Mouse (Mus musculus): ENCODE results near the gene Caln1. TPM values are rescaled to one million over a fixed set of nuclear protein-coding genes. Genes with fewer than 3 reads are reported as not detected.

Gene Caln1
- total and polyA plus RNA-seq, 2 experiments, result 2.4 to 2.9 TPM

- H3K27me3 ChIP-seq (ENCODE audit: control insufficient read depth, insufficient read depth, low read length), result no peaks in the 10 kb centered on the region
- no peak overlapping the region for H3K4me3 ChIP-seq (ENCODE audit: insufficient read depth, low read depth, low read length)
- H3K36me3 ChIP-seq (ENCODE audit: control insufficient read depth, insufficient read depth, low read length), result peaks cover 4% of the 10 kb centered on the region; the same call in 1 of the 2 replicates
- H3K4me1 ChIP-seq (ENCODE audit: control insufficient read depth, insufficient read depth, low read length), result no peaks in the 10 kb centered on the region
- no peak overlapping the region for H3K9ac ChIP-seq (ENCODE audit: low read depth, low read length)
- WGBS, result 85% methylated on average over 2 of the region's 2 CpGs
- no peaks in the 10 kb centered on the region for H3K79me2 ChIP-seq (ENCODE audit: control insufficient read depth, insufficient read depth, low read length)
- TF ChIP-seq POLR2A (IDR thresholded peaks at IDR 0.05; ENCODE audit: extremely low read depth, insufficient read depth, low read length), result no peak
- no peak overlapping the region for H3K27ac ChIP-seq (replicated peaks; ENCODE audit: insufficient read depth, low read depth, low read length)
- DNase-seq (ENCODE audit: extremely low read depth, low read depth, low spot score), result no peak
Observed at GRCm38 (mm10) chr5:130329889-130330288, 39.4 kb upstream of the Caln1 start.

GRCm38 (mm10) chr5:130330801-130331200 is 38.5 kb upstream of the Caln1 start:
- Histone ChIP-seq H3K27ac (replicated peaks; ENCODE audit: insufficient read depth, low read depth, low read length) (no peak overlapping the region), H3K4me1 (ENCODE audit: control insufficient read depth, insufficient read depth, low read length) (no peaks in the 10 kb centered on the region), H3K9ac (ENCODE audit: low read depth, low read length) (no peak overlapping the region), H3K36me3 (ENCODE audit: control insufficient read depth, insufficient read depth, low read length) (peaks cover 10% of the 10 kb centered on the region; the same call in 1 of the 2 replicates), H3K79me2 (ENCODE audit: control insufficient read depth, insufficient read depth, low read length) (no peaks in the 10 kb centered on the region), H3K27me3 (ENCODE audit: control insufficient read depth, insufficient read depth, low read length) (no peaks in the 10 kb centered on the region), H3K4me3 (ENCODE audit: insufficient read depth, low read depth, low read length) (no peak overlapping the region)
- 92% methylated on average over 4 of the region's 4 CpGs for WGBS
- TF ChIP-seq POLR2A (IDR thresholded peaks at IDR 0.05; ENCODE audit: extremely low read depth, insufficient read depth, low read length) (no peak), CTCF (IDR thresholded peaks at IDR 0.05; ENCODE audit: low read depth, low read length) (no peak)
- DNase-seq (ENCODE audit: extremely low read depth, low read depth, low spot score), result no peak

- TF ChIP-seq CTCF (IDR thresholded peaks at IDR 0.05; ENCODE audit: low read depth, low read length), result no peak
- no peak for TF ChIP-seq POLR2A (IDR thresholded peaks at IDR 0.05; ENCODE audit: extremely low read depth, insufficient read depth, low read length)
- H3K4me3 ChIP-seq (ENCODE audit: insufficient read depth, low read depth, low read length), result no peak overlapping the region
- H3K27ac ChIP-seq (replicated peaks; ENCODE audit: insufficient read depth, low read depth, low read length), result no peak overlapping the region
- WGBS, result 83% methylated on average over 4 of the region's 4 CpGs
- no peak for DNase-seq (ENCODE audit: extremely low read depth, low read depth, low spot score)
- H3K79me2 ChIP-seq (ENCODE audit: control insufficient read depth, insufficient read depth, low read length), result no peaks in the 10 kb centered on the region
- no peaks in the 10 kb centered on the region for H3K27me3 ChIP-seq (ENCODE audit: control insufficient read depth, insufficient read depth, low read length)
- no peak overlapping the region for H3K9ac ChIP-seq (ENCODE audit: low read depth, low read length)
- H3K36me3 ChIP-seq (ENCODE audit: control insufficient read depth, insufficient read depth, low read length), result peaks cover 10% of the 10 kb centered on the region; the same call in 1 of the 2 replicates
- no peaks in the 10 kb centered on the region for H3K4me1 ChIP-seq (ENCODE audit: control insufficient read depth, insufficient read depth, low read length)
Observed at GRCm38 (mm10) chr5:130331206-130331605, 38.0 kb upstream of the Caln1 start.

GRCm38 (mm10) chr5:130333566-130333965 is 35.7 kb upstream of the Caln1 start:
- no peaks in the 10 kb centered on the region for H3K4me1 ChIP-seq (ENCODE audit: control insufficient read depth, insufficient read depth, low read length)
- H3K27me3 ChIP-seq (ENCODE audit: control insufficient read depth, insufficient read depth, low read length), result no peaks in the 10 kb centered on the region
- H3K4me3 ChIP-seq (ENCODE audit: insufficient read depth, low read depth, low read length), result no peak overlapping the region
- TF ChIP-seq CTCF (IDR thresholded peaks at IDR 0.05; ENCODE audit: low read depth, low read length) (no peak), POLR2A (IDR thresholded peaks at IDR 0.05; ENCODE audit: extremely low read depth, insufficient read depth, low read length) (no peak)
- H3K9ac ChIP-seq (ENCODE audit: low read depth, low read length), result no peak overlapping the region
- WGBS, result 90% methylated on average over 7 of the region's 7 CpGs
- DNase-seq (ENCODE audit: extremely low read depth, low read depth, low spot score), result no peak
- H3K36me3 ChIP-seq (ENCODE audit: control insufficient read depth, insufficient read depth, low read length), result peaks cover 16% of the 10 kb centered on the region; the same call in 1 of the 2 replicates
- H3K27ac ChIP-seq (replicated peaks; ENCODE audit: insufficient read depth, low read depth, low read length), result no peak overlapping the region
- no peaks in the 10 kb centered on the region for H3K79me2 ChIP-seq (ENCODE audit: control insufficient read depth, insufficient read depth, low read length)

GRCm38 (mm10) chr5:130333971-130334370 is 35.3 kb upstream of the Caln1 start:
- no peak overlapping the region for H3K27ac ChIP-seq (replicated peaks; ENCODE audit: insufficient read depth, low read depth, low read length)
- TF ChIP-seq POLR2A (IDR thresholded peaks at IDR 0.05; ENCODE audit: extremely low read depth, insufficient read depth, low read length), result no peak
- no peak for TF ChIP-seq CTCF (IDR thresholded peaks at IDR 0.05; ENCODE audit: low read depth, low read length)
- no peaks in the 10 kb centered on the region for H3K27me3 ChIP-seq (ENCODE audit: control insufficient read depth, insufficient read depth, low read length)
- H3K4me3 ChIP-seq (ENCODE audit: insufficient read depth, low read depth, low read length), result no peak overlapping the region
- peaks cover 16% of the 10 kb centered on the region; the same call in 1 of the 2 replicates for H3K36me3 ChIP-seq (ENCODE audit: control insufficient read depth, insufficient read depth, low read length)
- no peaks in the 10 kb centered on the region for H3K4me1 ChIP-seq (ENCODE audit: control insufficient read depth, insufficient read depth, low read length)
- H3K79me2 ChIP-seq (ENCODE audit: control insufficient read depth, insufficient read depth, low read length), result no peaks in the 10 kb centered on the region
- WGBS, result 97% methylated on average over 11 of the region's 11 CpGs
- no peak for DNase-seq (ENCODE audit: extremely low read depth, low read depth, low spot score)
- H3K9ac ChIP-seq (ENCODE audit: low read depth, low read length), result no peak overlapping the region

- Histone ChIP-seq H3K27me3 (ENCODE audit: control insufficient read depth, insufficient read depth, low read length) (no peaks in the 10 kb centered on the region), H3K4me3 (ENCODE audit: insufficient read depth, low read depth, low read length) (no peak overlapping the region), H3K36me3 (ENCODE audit: control insufficient read depth, insufficient read depth, low read length) (peaks cover 16% of the 10 kb centered on the region; the same call in 1 of the 2 replicates), H3K4me1 (ENCODE audit: control insufficient read depth, insufficient read depth, low read length) (no peaks in the 10 kb centered on the region), H3K27ac (replicated peaks; ENCODE audit: insufficient read depth, low read depth, low read length) (no peak overlapping the region), H3K79me2 (ENCODE audit: control insufficient read depth, insufficient read depth, low read length) (no peaks in the 10 kb centered on the region), H3K9ac (ENCODE audit: low read depth, low read length) (no peak overlapping the region)
- TF ChIP-seq CTCF (IDR thresholded peaks at IDR 0.05; ENCODE audit: low read depth, low read length), result no peak
- TF ChIP-seq POLR2A (IDR thresholded peaks at IDR 0.05; ENCODE audit: extremely low read depth, insufficient read depth, low read length), result no peak
- DNase-seq (ENCODE audit: extremely low read depth, low read depth, low spot score), result no peak
- WGBS, result 99% methylated on average over 4 of the region's 4 CpGs
Observed at GRCm38 (mm10) chr5:130335462-130335861, 33.8 kb upstream of the Caln1 start.

All from liver, adult 2 months (tissue).